Mouse (Mus musculus) kidney, adult 2 months (tissue): ENCODE measurements around the gene Nin.

Experiments
- CTCF ChIP-seq: fragments of 200-500 bp; conservative IDR thresholded peaks from 2 replicates; pipeline ENCODE4 v1.5.1; 2011; ENCODE audit warnings: low read depth, mild to moderate bottlenecking, control low read depth, low read length, moderate library complexity, mixed read lengths; ENCODE audit not compliant: insufficient read depth, insufficient read length
- POLR2A ChIP-seq: fragments of 200-500 bp; IDR thresholded peaks from one replicate; pipeline ENCODE4 v1.6.1; 2011; ENCODE audit warnings: low read depth, low read length, control low read depth

- TF ChIP-seq POLR2A, result no peak
- no peak for TF ChIP-seq CTCF
These were observed 43.2 kb downstream of the Nin start for GRCm38 (mm10) chr12:70070306-70070705.
